Mouse (Mus musculus): ENCODE data around the gene Olfr1173. TPM values are rescaled to one million over a fixed set of nuclear protein-coding genes. Genes with fewer than 3 reads are reported as not detected.

Gene Olfr1173
- polyA plus RNA-seq (2012; rRNA removed) = not detected in 2 replicates

GRCm38 (mm10) chr2:88279775-88280174 lies at the start of gene Olfr1173:
Gene Olfr1173, minus strand, starts transcription at chr2:88279875.
- no peak for DNase-seq (ENCODE audit: low read depth, low spot score)

- 77% methylated on average over 2 of the region's 2 CpGs for WGBS
- no peak for DNase-seq (ENCODE audit: low read depth, low spot score)
These were observed 47.4 kb upstream of the Olfr1173 start, which contains the start of gene Olfr1175-ps for GRCm38 (mm10) chr2:88327115-88327514. Gene Olfr1175-ps, minus strand, starts transcription at chr2:88327215.

GRCm38 (mm10) chr2:88315035-88315434 lies 35.4 kb upstream of the Olfr1173 start, which contains the start of gene Olfr1174-ps:
Gene Olfr1174-ps, minus strand, starts transcription at chr2:88315135.
- no peak for DNase-seq (ENCODE audit: low read depth, low spot score)
- 88% methylated on average over 4 of the region's 4 CpGs for WGBS

GRCm38 (mm10) chr2:88228234-88228633 lies 51.4 kb downstream of the Olfr1173 start, which contains the start of gene Olfr1170:
Gene Olfr1170, minus strand, starts transcription at chr2:88228334.
- DNase-seq (ENCODE audit: low read depth, low spot score) = no peak
- 75% methylated on average over 1 of the region's 1 CpGs for WGBS

Other genes with a start within 250 kb of the Olfr1173 start
- gene Olfr73, start 242.2 kb downstream of the Olfr1173 start, polyA plus RNA-seq (2012; rRNA removed) = not detected in 2 replicates
- gene Olfr1162, start 228.7 kb downstream of the Olfr1173 start, polyA plus RNA-seq (2012; rRNA removed) = not detected in 2 replicates
- gene Olfr1163, start 208.0 kb downstream of the Olfr1173 start, polyA plus RNA-seq (2012; rRNA removed) = not detected in 2 replicates
- not detected in 2 replicates for gene Olfr1164, start 185.9 kb downstream of the Olfr1173 start, polyA plus RNA-seq (2012; rRNA removed)
- not detected in 2 replicates for gene Olfr1166, start 151.6 kb downstream of the Olfr1173 start, polyA plus RNA-seq (2012; rRNA removed)
- gene Olfr1167, start 124.7 kb downstream of the Olfr1173 start, polyA plus RNA-seq (2012; rRNA removed) = not detected in 2 replicates
- not detected in 2 replicates for gene Olfr1168, start 98.0 kb downstream of the Olfr1173 start, polyA plus RNA-seq (2012; rRNA removed)
- gene Olfr1170, start 51.5 kb downstream of the Olfr1173 start, polyA plus RNA-seq (2012; rRNA removed) = not detected in 2 replicates
- not detected in 2 replicates for gene Olfr1174-ps, start 35.3 kb upstream of the Olfr1173 start, polyA plus RNA-seq (2012; rRNA removed)
- gene Olfr1175-ps, start 47.3 kb upstream of the Olfr1173 start, polyA plus RNA-seq (2012; rRNA removed) = not detected in 2 replicates
- gene Olfr1176, start 56.8 kb upstream of the Olfr1173 start, polyA plus RNA-seq (2012; rRNA removed) = not detected in 2 replicates
- not detected in 2 replicates for gene Olfr1177-ps, start 66.6 kb upstream of the Olfr1173 start, polyA plus RNA-seq (2012; rRNA removed)
- not detected in 2 replicates for gene Olfr1178, start 107.2 kb upstream of the Olfr1173 start, polyA plus RNA-seq (2012; rRNA removed)
- gene Olfr1179, start 126.6 kb upstream of the Olfr1173 start, polyA plus RNA-seq (2012; rRNA removed) = not detected in 2 replicates
- not detected in 2 replicates for gene Olfr1180, start 139.3 kb upstream of the Olfr1173 start, polyA plus RNA-seq (2012; rRNA removed)
- not detected in 2 replicates for gene Olfr1181, start 146.3 kb upstream of the Olfr1173 start, polyA plus RNA-seq (2012; rRNA removed)
- not detected in 2 replicates for gene Gm13757, start 169.3 kb upstream of the Olfr1173 start, polyA plus RNA-seq (2012; rRNA removed)
- gene Olfr1183, start 175.0 kb upstream of the Olfr1173 start, polyA plus RNA-seq (2012; rRNA removed) = not detected in 2 replicates
- gene Olfr1184, start 203.7 kb upstream of the Olfr1173 start, polyA plus RNA-seq (2012; rRNA removed) = not detected in 2 replicates
- not detected in 2 replicates for gene Olfr1185-ps1, start 213.4 kb upstream of the Olfr1173 start, polyA plus RNA-seq (2012; rRNA removed)
- gene Olfr1186, start 238.7 kb upstream of the Olfr1173 start, polyA plus RNA-seq (2012; rRNA removed) = not detected in 2 replicates